26 mouse cellular contexts compared by ENCODE assay signal in the genomic region with DNA sequence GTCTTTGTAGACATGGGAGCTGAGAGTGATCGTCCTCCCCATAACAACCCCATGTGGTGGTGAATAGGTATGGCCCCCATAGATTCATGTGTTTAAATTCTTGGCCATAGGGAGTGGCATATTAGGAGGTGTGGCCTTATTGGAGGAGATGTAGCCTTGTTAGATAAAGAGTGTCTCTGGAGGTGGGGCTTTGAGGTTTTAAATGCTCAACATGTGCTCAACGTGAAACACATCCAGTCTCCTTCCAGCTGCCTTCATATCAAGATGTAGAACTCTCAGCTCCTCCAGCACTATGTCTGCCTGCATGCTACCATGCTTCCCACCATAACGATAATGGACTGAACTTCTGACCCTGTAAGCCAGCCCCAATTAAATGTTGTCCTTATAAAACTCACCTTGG. TPM values are rescaled to one million over a fixed set of nuclear protein-coding genes. Genes with fewer than 3 reads are reported as not detected.
A peak's percentile ranks its signal among the peaks of the same experiment; 100 is the strongest.
DNase-seq lines count a peak whose midpoint lies in the region; TF ChIP-seq lines count a peak whose summit lies in the region.
"Had no signal": no experiment of that assay in that cellular context is flagged by ENCODE, and none has a peak within 500 bp of the region (broad histone marks: within the 10 kb centered on the region; RNA-seq: fewer than 3 reads in every experiment).

No protein-coding gene starts in this region.

- H3K4me3 ChIP-seq in left cerebral cortex, adult 2 months, result no peak overlapping the region
- H3K4me3 ChIP-seq in MEL (ENCODE audit: control insufficient read depth in 1 of 2, insufficient read depth in 1 of 2, low read depth in 2 of 2, low read length in 2 of 2), result no peak overlapping the region
- H3K4me3 ChIP-seq in bone marrow macrophage, adult 2 months (ENCODE audit: insufficient read depth, low read length), result no peak overlapping the region
- H3K4me3 ChIP-seq: embryonic facial prominence, embryonic 10.5 days; embryonic facial prominence, embryonic 12.5 days; forebrain, embryonic 13.5 days; forebrain, embryonic 15.5 days had no signal

- peak overlapping the region; percentile 81 for H3K27ac ChIP-seq in left cerebral cortex, adult 2 months
- no peak overlapping the region for H3K27ac ChIP-seq in MEL (ENCODE audit: control insufficient read depth, low read depth, low read length)
- peak overlapping the region; percentile 66 for H3K27ac ChIP-seq in bone marrow macrophage, adult 2 months (ENCODE audit: insufficient read depth, low read depth, low read length)
- H3K27ac ChIP-seq: embryonic facial prominence, embryonic 10.5 days; embryonic facial prominence, embryonic 12.5 days; forebrain, embryonic 13.5 days; forebrain, embryonic 15.5 days had no signal

- peaks cover 4% of the 10 kb centered on the region for H3K79me2 ChIP-seq in MEL (ENCODE audit: control insufficient read depth, insufficient read depth, low read length, poor library complexity)

- no peaks in the 10 kb centered on the region for H3K9me3 ChIP-seq in MEL (replicated peaks; ENCODE audit: insufficient read depth, low read length)
- H3K9me3 ChIP-seq: embryonic facial prominence, embryonic 10.5 days; embryonic facial prominence, embryonic 12.5 days; forebrain, embryonic 13.5 days; forebrain, embryonic 15.5 days had no signal

- H3K9ac ChIP-seq in MEL (ENCODE audit: control insufficient read depth, low read depth, low read length, poor library complexity, severe bottlenecking), result no peak overlapping the region
- H3K9ac ChIP-seq: embryonic facial prominence, embryonic 12.5 days; forebrain, embryonic 13.5 days; forebrain, embryonic 15.5 days; forebrain, postnatal 0 days had no signal

- no peak for DNase-seq in left cerebral cortex, adult 2 months (ENCODE audit: extremely low spot score in 1 of 2, low spot score in 2 of 2)
- no peak for DNase-seq in left cerebral cortex, postnatal 14 days (ENCODE audit: low spot score in 2 of 2)
- DNase-seq in MEL (ENCODE audit: low read depth, low spot score), result peak; percentile 75
- DNase-seq in urinary bladder, postnatal 4 days (ENCODE audit: low spot score in 2 of 2), result no peak
- no peak for DNase-seq in heart, adult 11 months
- DNase-seq: adrenal gland, adult 8-10 months; adrenal gland, postnatal 14 days; adrenal gland, postnatal 36 days; cerebellum, adult 11 months; cerebellum, adult 18-20 months; cerebellum, adult 8-10 months; cerebellum, postnatal 14 days; cerebellum, postnatal 36 days; forebrain, postnatal 0 days had no signal

- TF ChIP-seq RAD21 in MEL (IDR thresholded peaks at IDR 0.05; ENCODE audit: low read depth, low read length), result no peak

- intact Hi-C loops in left cerebral cortex, adult 2 months (cut with DNase I), result loop anchor here (1.0 to 5.0 kb wide), 4 partner anchors 9 to 129 kb away; no protein-coding TSS in a partner anchor
- intact Hi-C loops in left cerebral cortex, postnatal 14 days (cut with DNase I), result no loop called here

- TF ChIP-seq EP300 in MEL (IDR thresholded peaks at IDR 0.05; ENCODE audit: low read depth in 1 of 2, low read length in 2 of 2), result no peak

- H3K4me1 ChIP-seq in MEL (ENCODE audit: control insufficient read depth in 1 of 2, insufficient read depth in 2 of 2, low read length in 2 of 2), result peaks cover 0 to 20% of the 10 kb centered on the region in 2 experiments; a peak in 3 of 4 replicates
- peaks cover 25% of the 10 kb centered on the region for H3K4me1 ChIP-seq in bone marrow macrophage, adult 2 months (ENCODE audit: control insufficient read depth, insufficient read depth, low read length)
- H3K4me1 ChIP-seq: embryonic facial prominence, embryonic 12.5 days; forebrain, embryonic 13.5 days had no signal

- peak in 1 of 2 experiments; percentile 30; a peak in 1 of 4 replicates for TF ChIP-seq POLR2A in MEL (IDR thresholded peaks at IDR 0.05; ENCODE audit: control insufficient read depth in 1 of 2, insufficient read depth in 1 of 2, low read depth in 1 of 2, low read length in 2 of 2, poor library complexity in 1 of 2)
- no peak for TF ChIP-seq POLR2A in bone marrow macrophage, adult 2 months (IDR thresholded peaks at IDR 0.05; ENCODE audit: borderline replicate concordance, low read depth, low read length)

- peaks cover 0 to 13% of the 10 kb centered on the region in 2 experiments; a peak in 2 of 4 replicates for H3K36me3 ChIP-seq in MEL (ENCODE audit: control insufficient read depth in 1 of 2, insufficient read depth in 2 of 2, low read length in 2 of 2)
- H3K36me3 ChIP-seq: embryonic facial prominence, embryonic 10.5 days; embryonic facial prominence, embryonic 12.5 days; forebrain, embryonic 15.5 days had no signal

- no peaks in the 10 kb centered on the region; a peak in 1 of 4 replicates for H3K27me3 ChIP-seq in MEL (ENCODE audit: control insufficient read depth in 1 of 2, insufficient read depth in 2 of 2, low read length in 2 of 2)
- H3K27me3 ChIP-seq: embryonic facial prominence, embryonic 12.5 days had no signal

- no peak for TF ChIP-seq CTCF in left cerebral cortex, adult 2 months (IDR thresholded peaks at IDR 0.05)
- TF ChIP-seq CTCF in MEL (IDR thresholded peaks at IDR 0.05 in 2 of 3, conservative IDR thresholded peaks at IDR 0.05 in 1 of 3; ENCODE audit: control insufficient read depth in 1 of 3, insufficient read depth in 1 of 3, low read depth in 2 of 3, low read length in 3 of 3, poor library complexity in 1 of 3, severe bottlenecking in 1 of 3), result no peak
- no peak for TF ChIP-seq CTCF in bone marrow macrophage, adult 2 months (IDR thresholded peaks at IDR 0.05; ENCODE audit: low read depth, low read length)

TF ChIP-seq in MEL, 35 proteins besides CTCF, POLR2A, EP300 and RAD21:
- TF ChIP-seq GATA1 (IDR thresholded peaks at IDR 0.05; ENCODE audit: low read depth, low read length), result peak; percentile 37; the same call in 1 of the 2 replicates
- no peak for TF ChIP-seq GABPA (IDR thresholded peaks at IDR 0.05; ENCODE audit: low read depth, low read length)
- TF ChIP-seq SIN3A (IDR thresholded peaks at IDR 0.05; ENCODE audit: low read length), result peak; percentile 77; the same call in 1 of the 2 replicates
- no peak for TF ChIP-seq MYB (IDR thresholded peaks at IDR 0.05; ENCODE audit: low read depth, low read length)
- no peak for TF ChIP-seq USF2 (IDR thresholded peaks at IDR 0.05; ENCODE audit: borderline replicate concordance in 1 of 2, insufficient read depth in 1 of 2, low read depth in 1 of 2, low read length in 2 of 2)
- TF ChIP-seq TBP (IDR thresholded peaks at IDR 0.05; ENCODE audit: low read depth, low read length), result peak; percentile 66; the same call in 1 of the 2 replicates
- peak; percentile 87 for TF ChIP-seq MXI1 (IDR thresholded peaks at IDR 0.05; ENCODE audit: low read depth, low read length)
- TF ChIP-seq CHD1 (IDR thresholded peaks at IDR 0.05; ENCODE audit: low read depth, low read length), result no peak
- no peak for TF ChIP-seq ZNF384 (IDR thresholded peaks at IDR 0.05; ENCODE audit: low read depth, low read length)
- TF ChIP-seq ZMIZ1 (IDR thresholded peaks at IDR 0.05; ENCODE audit: low read depth, low read length), result no peak
- peak; percentile 78; the same call in 1 of the 2 replicates for TF ChIP-seq MYC (IDR thresholded peaks at IDR 0.05; ENCODE audit: low read depth, low read length)
- TF ChIP-seq ELF1 (IDR thresholded peaks at IDR 0.05; ENCODE audit: low read depth, low read length), result no peak
- TF ChIP-seq JUND (IDR thresholded peaks at IDR 0.05; ENCODE audit: low read depth, low read length), result no peak
- peak; percentile 74 for TF ChIP-seq MAX (IDR thresholded peaks at IDR 0.05; ENCODE audit: low read length)
- TF ChIP-seq ETS1 (IDR thresholded peaks at IDR 0.05; ENCODE audit: low read depth, low read length), result peak; percentile 55
- TF ChIP-seq NRF1 (IDR thresholded peaks at IDR 0.05; ENCODE audit: insufficient read depth, low read depth, low read length, poor library complexity, severe bottlenecking), result no peak
- no peak for TF ChIP-seq ZKSCAN1 (IDR thresholded peaks at IDR 0.05; ENCODE audit: low read depth, low read length)

RNA-seq across cellular contexts. Expression of gene Cog2, which starts 4.5 kb away (rescaled TPM):
- total RNA-seq in left cerebral cortex, adult 2 months (2021), result 10 to 100 TPM; 35.1 to 46.5 TPM
- total RNA-seq in left cerebral cortex, postnatal 14 days (2021), result 10 to 100 TPM; 30.4 to 32.1 TPM
- total RNA-seq in MEL (2012; rRNA removed), result 27.8 and 37.5 TPM in 2 replicates
- polyA plus RNA-seq in MEL (2012; ENCODE audit: insufficient read depth in 1 of 2, insufficient read length in 2 of 2, low read depth in 1 of 2, low replicate concordance in 2 of 2, missing spikeins in 1 of 2), result 10 to 100 TPM in 1 of 2 experiments, not detected in 1; 32.6 TPM
- polyA plus RNA-seq in bone marrow macrophage, adult 2 months (2012; ENCODE audit: insufficient read depth, insufficient read length, missing spikeins), result 19.4 and 23.7 TPM in 2 replicates

RNA-seq across cellular contexts. Expression of gene Agt, which starts 53.5 kb away (rescaled TPM):
- 10 to 100 TPM; 13.3 to 17.8 TPM for total RNA-seq in left cerebral cortex, adult 2 months (2021)
- total RNA-seq in left cerebral cortex, postnatal 14 days (2021), result 10 to 100 TPM; 13.3 to 20.7 TPM
- total RNA-seq in MEL (2012; rRNA removed), result not detected in 2 replicates
- polyA plus RNA-seq in MEL (2012; ENCODE audit: insufficient read depth in 1 of 2, insufficient read length in 2 of 2, low read depth in 1 of 2, low replicate concordance in 2 of 2, missing spikeins in 1 of 2), result not detected
- polyA plus RNA-seq in bone marrow macrophage, adult 2 months (2012; ENCODE audit: insufficient read depth, insufficient read length, missing spikeins), result not detected in 2 replicates
- total RNA-seq: ES-E14 had no signal
- polyA plus RNA-seq: activated CD4-positive, CD25-positive, alpha-beta regulatory T cell, adult 4 months; C2C12; forebrain, embryonic 11.5 days; forebrain, embryonic 13.5 days had no signal

RNA-seq across cellular contexts. Expression of gene Capn9, which starts 59.9 kb away (rescaled TPM):
- not detected for total RNA-seq in left cerebral cortex, adult 2 months (2021)
- total RNA-seq in left cerebral cortex, postnatal 14 days (2021), result not detected
- total RNA-seq in MEL (2012; rRNA removed), result not detected in 2 replicates
- polyA plus RNA-seq in MEL (2012; ENCODE audit: insufficient read depth in 1 of 2, insufficient read length in 2 of 2, low read depth in 1 of 2, low replicate concordance in 2 of 2, missing spikeins in 1 of 2), result not detected
- not detected in 2 replicates for polyA plus RNA-seq in bone marrow macrophage, adult 2 months (2012; ENCODE audit: insufficient read depth, insufficient read length, missing spikeins)
- total RNA-seq: adrenal gland, postnatal 14 days; common myeloid progenitor, adult 5-6 weeks; ES-E14; forebrain, postnatal 0 days had no signal
- polyA plus RNA-seq: activated CD4-positive, CD25-positive, alpha-beta regulatory T cell, adult 4 months; brain, embryonic 14.5 days; C2C12; embryonic facial prominence, embryonic 10.5 days; embryonic facial prominence, embryonic 12.5 days; forebrain, embryonic 11.5 days; Patski had no signal

Comparison
In these comparisons a context has a peak if more than half of its experiments do, and no peak if none do; other contexts are left out.
1. RNA of gene Agt, which starts 53.5 kb away (total RNA-seq): 13.3 to 20.7 TPM in left cerebral cortex, postnatal 14 days and 13.3 to 17.8 TPM in left cerebral cortex, adult 2 months; not detected in MEL; every median in the first group is over 10 times any median in the second.